Mouse (Mus musculus) adrenal gland, adult (tissue): ENCODE data around the gene Tcaf1.

Experiments used
- DNase-seq, 2 experiments: peaks; one replicate each; pipeline ENCODE4 v3.0.0; 2022 to 2023; ENCODE audit warnings: low spot score in 1 of 2; ENCODE audit not compliant: inconsistent age in 2 of 2

Gene Tcaf1

DNA sequence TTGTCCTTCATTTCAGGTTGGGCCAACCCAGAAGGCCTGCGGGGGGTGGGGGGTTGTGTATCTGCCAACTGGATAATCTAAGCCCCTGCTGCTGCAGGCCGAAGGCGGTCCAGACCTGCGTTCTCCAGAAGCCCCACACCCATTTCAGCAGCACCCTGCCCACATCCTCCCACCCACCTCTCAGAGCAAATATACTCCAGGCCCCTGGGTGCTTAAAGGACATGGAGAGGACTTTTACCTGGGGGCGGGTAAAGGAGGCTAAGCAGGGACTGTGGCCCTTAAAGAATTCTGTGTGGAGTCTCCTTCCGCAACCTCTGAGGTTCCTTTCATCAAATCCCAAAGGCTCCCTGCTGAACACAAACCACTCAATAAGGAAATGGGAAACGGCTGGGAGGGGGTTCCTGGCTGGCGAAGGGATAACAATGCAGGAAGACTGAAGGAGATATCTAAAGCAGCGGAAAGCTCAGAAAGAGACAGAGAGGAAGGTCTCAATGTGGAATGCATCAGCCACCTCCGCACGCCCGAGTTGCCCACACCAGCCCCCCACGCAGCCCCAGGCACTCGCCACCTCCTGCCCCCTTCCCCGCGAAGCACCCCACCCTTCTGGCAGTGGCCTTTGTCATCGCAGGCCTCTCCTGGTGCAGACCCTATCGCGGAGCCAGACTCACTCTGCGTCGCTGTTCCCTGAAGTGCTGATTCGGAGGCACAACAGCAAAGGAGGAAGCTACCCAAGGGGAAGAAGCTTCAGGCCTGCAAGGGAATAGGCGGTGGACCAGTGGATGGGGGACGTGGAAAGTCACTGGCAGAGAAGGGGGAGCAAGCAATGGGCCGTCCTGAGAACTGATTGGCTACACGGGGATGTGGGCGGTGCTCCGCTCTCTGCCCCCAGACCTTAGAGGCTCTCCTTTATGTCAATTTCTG is at the start of gene Tcaf1:
Gene Tcaf1, minus strand, starts transcription at position 798 of the 921 bp plus-strand sequence.
- peak; percentile 92 to 95 for DNase-seq

DNA sequence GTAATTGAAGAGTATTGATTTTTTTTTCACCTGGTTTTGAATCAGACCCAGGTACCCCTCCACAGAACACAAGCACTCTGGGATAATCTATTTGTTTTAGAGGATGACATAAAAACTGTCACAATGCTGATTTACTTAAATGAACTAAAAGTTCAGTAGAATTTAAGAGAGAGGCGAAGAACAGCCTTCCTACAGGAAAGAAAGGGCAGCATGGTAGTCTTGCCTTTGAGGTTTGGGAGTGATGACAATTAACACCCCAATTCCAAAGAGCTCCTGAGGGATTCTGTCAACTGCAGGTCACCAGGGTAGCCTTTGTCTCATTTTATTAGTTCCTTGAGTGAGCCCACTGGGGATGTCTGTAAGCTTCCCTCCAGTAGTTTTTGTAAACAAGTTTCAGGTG is 46.2 kb upstream of the Tcaf1 start, which contains the start of gene Olfr38:
Gene Olfr38, plus strand, starts transcription at position 301 of the 400 bp plus-strand sequence.
- no peak for DNase-seq

DNA sequence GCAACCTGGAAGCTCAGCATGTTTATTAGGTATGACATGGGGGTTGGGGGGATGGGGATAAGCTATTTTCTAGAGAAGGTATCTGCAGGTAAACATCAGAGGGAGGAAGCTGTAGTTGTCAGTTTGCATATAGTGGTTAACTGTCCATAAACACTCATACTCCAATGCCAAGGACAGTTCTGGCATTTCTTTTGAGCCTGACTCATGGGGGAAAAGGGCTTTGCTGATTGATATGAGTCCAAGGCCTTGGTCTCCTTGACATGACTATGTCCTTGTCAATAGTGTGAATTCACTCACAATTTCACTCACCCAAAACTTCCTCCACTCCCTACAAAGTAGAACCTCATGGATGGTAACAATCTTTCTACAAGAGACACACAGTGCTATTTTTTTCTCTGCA is 38.0 kb upstream of the Tcaf1 start:
- peak; percentile 7 to 77 for DNase-seq

DNA sequence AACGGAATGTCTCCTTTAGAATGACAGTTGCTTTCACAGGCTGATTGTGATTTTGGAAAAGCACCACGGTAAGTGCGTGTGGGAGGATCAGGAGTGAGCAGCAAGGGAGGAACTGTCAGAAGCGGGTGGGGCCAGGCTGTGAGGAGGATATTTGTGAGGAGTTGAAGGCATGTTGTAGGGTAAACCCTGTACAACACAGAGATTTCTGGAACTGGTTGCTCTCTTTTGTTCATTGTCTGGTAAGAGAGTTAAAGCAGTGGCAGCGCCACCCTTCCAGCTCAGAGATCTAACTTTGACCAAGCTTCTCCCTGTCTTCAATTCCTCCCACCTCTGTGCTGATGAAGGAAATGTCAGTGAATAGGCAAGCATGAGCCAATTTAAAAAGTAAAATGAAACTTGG is 32.4 kb upstream of the Tcaf1 start:
- no peak for DNase-seq

DNA sequence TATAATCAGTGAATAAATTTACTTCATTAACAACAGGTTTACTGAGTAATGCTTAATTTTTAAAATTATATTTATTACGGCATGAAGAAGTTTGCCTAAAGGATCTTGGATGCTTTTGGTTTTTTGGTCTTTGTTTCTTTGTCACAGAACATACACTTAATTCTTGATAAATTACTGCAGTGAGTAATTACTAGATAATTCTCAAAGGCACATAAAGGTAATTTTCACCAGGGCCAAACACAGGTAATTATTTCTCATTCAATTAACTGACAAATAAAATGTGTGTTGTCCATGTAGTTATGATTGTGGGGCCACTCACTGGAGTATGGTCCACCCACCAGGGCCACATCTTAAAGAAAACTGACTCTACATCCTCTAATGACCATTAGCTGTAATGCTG is 29.2 kb upstream of the Tcaf1 start, which contains the start of gene Olfr453:
Gene Olfr453, plus strand, starts transcription at position 301 of the 400 bp plus-strand sequence.
- DNase-seq = no peak

DNA sequence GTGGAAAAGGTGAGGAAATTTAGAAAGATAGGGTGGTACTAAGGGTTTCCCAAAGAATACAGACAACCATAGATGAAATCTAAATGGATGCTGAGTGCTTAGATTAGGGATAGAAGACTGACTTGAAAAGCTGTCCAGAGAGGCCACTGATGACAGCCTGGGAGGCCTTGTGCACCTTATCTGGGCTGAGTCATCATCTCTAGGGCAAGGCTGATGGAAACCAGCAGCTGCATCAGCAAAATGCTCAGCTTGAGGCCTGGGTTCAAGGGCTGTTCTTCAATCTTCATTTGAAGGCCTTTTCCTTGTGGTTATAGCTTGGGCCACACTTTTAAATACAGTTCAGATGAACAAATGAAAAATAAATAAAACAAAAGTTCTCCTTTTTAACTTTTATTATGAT is 8.1 kb upstream of the Tcaf1 start:
- DNase-seq = peak; percentile 77 to 88

DNA sequence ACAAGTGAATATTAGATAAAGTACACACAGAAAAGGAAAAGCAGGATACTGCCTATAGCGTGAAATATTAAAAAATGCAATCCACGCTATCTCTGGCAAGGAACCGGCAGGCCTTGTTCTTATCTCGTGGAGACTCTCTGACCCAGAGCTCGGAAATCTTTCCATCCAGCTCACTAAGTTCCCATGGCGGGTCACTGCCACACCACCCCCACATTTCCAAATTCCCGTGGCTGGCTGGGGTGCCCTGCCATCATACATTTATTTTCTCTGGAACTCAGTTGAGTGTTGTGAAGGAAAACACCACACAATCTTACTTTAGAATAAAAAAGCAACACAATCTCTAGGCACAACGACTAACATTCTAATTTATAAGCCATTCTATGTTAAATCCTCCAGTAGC is 4.8 kb upstream of the Tcaf1 start:
- DNase-seq = peak; percentile 32 to 48

DNA sequence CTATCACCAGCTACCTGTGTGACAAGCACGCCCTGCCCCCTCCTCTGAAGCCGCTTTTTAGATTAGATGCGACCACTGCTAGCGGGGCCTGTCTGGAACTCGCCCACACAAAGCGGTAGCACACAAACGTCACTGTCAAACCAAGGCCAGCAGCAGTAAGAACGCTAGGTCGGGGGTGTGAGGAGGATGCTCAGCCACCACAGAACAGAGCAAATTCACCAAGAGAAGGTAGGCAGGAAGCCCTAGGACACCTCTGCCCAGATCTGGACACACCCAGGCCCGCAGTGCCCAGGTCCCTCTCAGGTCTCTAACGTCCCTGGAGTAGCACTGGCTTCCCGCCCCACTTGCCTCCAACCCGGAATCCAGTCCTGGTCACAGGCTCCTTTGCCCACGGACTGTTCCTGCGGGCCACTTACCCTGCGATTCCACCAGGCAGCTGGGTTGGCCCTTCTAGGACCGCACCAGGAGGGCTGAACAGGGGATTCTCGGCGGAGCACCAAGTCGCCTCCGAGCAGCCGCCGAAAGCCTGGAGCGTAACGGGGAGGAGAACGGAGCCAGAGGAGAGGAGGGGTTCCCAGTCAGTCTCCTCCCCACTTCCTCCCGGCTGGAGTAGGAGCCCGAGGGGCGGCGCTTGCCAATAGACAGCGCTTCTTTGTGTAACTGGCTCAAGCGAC is 17.2 kb downstream of the Tcaf1 start:
- peak; percentile 90 to 95 for DNase-seq

DNA sequence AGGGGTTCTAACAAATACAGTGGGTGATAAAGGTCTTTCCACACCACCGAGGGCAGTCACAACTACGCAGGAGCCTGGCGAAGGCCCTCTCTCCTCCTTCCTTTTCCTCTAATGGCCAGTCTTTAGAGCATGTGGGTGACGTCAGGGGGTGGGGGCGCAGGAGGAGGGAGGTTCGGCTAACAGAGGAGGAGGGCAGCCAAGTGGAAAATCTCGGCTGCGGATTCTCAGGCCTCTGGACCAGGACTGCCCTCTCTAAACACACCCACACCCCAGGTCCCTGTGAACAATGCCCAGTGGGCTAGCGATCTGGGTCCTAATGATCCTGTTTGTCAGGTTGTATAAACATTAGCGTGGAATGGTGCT is 17.8 kb downstream of the Tcaf1 start:
- DNase-seq = peak; percentile 88 to 95

DNA sequence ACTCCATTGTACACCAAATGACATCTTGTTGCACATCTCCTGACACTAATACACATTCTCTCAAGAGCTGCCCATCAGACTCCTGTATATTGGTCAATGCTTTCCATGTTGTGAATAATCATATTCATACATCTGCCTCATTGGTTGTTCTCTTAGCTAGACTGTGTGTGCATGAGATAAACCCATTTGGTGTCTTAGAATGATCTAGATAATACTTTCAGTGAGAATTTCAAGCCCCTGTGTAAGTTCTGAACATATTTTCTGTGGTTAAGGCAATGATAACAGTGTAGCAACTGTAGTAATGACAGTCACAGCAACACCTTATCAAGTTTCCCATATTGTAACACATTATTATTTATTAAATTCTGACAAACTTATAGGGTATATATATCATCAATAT is 20.1 kb downstream of the Tcaf1 start:
- DNase-seq = no peak

DNA sequence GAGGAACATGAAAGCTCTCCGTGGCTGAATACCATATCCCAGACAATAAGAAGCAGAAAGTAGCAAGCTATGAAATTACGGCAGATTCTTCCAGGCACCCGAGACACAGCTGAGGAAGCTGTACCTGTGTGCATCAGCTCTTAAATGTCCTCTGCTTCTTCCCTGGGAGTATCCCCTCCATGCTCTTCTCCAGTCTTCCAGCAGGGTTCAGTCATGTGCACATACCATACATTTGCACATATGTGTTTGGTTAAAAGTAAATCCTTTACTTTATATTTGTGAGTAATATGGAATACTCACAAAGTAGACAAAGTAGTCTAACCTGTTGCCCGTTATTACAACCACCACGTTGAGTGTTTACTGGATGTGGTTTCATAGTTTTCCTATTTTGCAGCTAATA is 22.0 kb downstream of the Tcaf1 start:
- DNase-seq = no peak

DNA sequence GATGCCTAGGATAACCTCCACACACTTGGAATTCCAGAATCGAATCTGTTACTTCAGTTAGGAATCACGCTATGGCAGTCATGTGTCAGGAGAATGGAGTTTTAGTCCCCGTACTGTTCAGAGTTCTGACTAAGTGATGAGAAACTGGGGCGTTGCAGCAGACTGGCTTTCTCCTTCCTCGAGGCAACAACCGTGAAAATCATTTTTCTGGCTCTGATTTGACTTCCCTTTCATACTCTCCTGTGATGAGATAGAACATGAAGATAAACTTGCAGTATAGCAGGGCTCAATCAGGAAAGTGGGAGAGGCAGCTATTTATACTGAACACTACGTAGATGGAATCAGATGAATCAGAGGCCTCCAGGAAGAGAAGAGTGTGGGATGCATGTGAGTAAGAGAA is 29.8 kb downstream of the Tcaf1 start:
- no peak for DNase-seq

DNA sequence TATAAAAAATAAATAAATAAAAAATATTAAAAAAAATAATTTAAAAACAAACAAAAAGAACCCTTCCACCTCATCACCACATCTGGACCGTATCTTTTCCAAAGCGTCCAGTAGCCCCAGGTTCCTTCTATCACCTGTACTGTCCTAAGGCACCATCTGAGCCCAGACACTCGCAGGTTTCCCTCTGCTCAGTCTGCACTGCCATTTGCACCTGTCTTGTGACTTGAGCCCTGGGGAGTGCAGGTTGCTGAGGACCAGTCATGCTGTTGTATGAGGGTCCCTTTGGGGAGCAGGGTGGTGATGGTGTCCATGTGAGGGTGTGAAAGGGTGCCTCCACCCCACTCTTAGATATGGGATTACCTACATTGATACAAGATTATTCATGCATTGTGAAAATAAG is 33.9 kb downstream of the Tcaf1 start:
- DNase-seq = no peak

DNA sequence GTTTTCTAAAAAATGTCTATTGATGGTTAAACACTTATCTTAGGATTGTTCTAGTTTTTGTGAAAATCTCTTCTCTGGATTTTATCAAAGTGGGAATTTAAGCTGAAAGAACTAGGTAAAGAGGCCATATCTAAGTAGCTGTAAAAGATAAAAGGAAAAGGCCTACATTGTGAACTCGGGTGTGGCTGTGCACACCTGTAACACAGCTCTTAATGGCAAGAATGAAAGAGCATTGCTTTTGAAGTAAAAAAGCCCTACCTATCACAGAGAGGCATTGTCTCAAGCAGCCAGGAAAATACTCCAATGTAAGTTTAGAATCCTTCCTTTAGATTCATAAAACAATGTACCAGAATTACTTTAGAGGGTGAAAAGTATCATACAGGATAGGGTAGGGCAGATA is 38.1 kb downstream of the Tcaf1 start:
- no peak for DNase-seq

DNA sequence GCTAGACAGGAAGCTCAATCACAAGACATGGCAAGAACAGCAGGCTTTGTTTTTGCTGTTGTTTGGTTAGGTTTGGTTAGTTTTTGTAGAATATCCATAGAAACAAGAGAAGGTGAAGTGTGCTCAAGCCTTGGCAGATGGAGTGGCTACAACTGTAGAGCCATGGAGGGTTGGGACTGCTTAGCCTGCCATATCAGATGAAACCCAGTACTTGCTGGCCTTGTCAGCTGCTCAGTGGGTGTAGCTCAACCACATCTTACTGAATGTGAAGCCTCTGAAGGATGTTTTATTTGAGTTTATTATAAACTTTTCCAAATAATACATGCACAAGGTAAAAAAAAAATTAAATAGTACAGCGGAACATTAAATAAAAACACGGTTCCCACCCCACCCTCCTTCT is 42.2 kb downstream of the Tcaf1 start:
- DNase-seq = no peak

DNA sequence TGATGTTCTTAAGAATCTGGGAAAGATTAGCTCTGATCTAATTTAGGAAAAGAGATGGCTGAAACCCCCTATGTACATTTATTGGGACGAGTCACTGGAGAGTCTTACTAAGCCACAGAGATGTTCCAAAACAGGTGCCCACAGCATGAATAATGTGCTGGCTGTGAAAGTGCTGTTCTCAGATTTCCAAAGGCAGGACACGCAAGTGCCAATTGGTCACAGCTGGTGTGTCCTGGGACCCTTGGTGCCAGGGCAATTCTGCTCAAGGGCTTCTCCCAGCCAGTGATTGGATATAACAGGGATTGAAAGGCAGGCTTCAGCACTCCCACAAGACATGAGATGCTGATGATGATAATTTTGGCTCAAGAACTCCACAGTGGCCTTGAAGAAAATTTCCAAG is 48.1 kb downstream of the Tcaf1 start:
- DNase-seq = no peak

DNA sequence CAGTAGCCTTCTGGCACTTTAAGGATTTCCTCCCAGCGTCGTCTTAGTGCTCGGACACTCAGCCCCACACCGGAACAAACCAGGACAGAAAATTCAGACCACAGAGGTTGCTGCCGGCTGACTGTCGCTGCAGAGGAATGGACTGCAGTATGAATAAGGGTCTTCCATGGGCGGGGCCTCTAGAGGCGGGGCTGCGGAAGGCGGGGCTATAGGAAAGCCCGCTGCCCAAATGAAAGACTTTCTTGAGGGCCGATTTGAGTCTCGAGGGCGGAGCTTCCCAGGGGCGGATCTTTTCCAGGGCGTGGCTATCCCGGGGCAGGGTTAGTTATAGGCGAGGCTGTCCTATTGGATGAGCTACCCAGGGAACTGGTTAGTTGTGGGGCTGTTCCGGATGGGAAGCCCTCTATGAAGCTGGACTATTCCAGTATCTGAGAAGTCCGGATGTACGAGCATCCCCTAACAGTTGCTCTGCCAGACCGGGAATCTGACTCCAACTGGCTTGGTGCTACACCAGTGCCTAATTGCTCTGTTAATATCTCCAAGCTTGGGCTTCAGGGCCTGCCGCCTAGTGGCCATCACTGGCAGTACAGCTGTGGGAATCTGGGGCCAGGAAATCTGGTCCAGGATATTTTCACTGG is 64.9 kb downstream of the Tcaf1 start, which contains the start of gene Tcaf2:
Gene Tcaf2, minus strand, starts transcription at position 343 of the 638 bp plus-strand sequence.
- DNase-seq = peak; percentile 93 to 98

DNA sequence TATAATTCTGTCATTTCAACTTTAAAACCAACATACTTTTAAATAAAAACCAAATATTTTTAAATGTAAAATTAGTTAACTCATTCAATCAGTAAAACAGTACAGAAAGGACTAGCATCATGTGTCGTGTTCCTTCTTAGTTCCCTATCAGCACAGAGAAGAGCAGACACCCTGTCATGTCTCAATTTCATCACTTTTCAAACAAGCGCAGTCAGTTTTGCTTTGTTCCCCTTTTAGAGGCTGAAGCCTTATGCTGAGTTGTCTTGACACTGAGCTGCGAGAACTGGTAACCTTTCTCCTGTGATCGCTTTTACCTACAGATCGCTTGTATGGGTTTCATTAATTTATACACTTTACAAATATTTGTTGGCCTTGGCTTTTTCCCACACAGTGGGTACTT is 75.5 kb downstream of the Tcaf1 start:
- DNase-seq = no peak

DNA sequence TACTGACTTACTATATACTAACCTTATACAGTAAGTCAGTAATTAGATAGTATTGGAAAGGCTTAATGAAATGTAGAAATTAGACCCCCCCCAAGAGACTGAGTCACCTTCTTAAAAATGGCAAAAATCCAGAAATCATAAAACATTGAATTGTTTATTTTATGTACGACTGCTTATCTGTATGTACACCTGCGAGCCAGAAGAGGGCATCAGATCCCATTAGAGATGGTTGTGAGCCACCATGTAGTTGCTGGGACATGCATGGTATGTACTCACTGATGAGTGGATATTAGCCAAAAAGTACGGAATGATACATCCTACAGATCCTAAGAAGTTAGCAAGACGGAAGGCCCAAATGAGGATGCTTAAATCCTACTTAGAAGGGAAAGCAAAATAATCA is 78.5 kb downstream of the Tcaf1 start:
- DNase-seq = no peak
